Mouse (Mus musculus): ENCODE data around the gene Cetn4. TPM values are rescaled to one million over a fixed set of nuclear protein-coding genes. Genes with fewer than 3 reads are reported as not detected.

Cetn4 gene
- polyA plus RNA-seq (2014; fragmentation: Nextera tagmentation; extraction: Ambion mirVana) = 1.3 and 2.1 TPM in 2 replicates

GRCm38 (mm10) chr3:37312370-37312941 is at the start of gene Cetn4, which contains the start of gene Bbs12:
Gene Cetn4, minus strand, starts transcription at chr3:37312708.
Gene Bbs12, plus strand, starts transcription at chr3:37312554.
- Histone ChIP-seq H3K4me3 (ENCODE audit: low read depth, low read length) (peak within 1 kb of the TSS; percentile 52), H3K36me3 (ENCODE audit: control insufficient read depth, insufficient read depth, low read length) (no peaks in the 10 kb centered on the region), H3K4me1 (ENCODE audit: control insufficient read depth, insufficient read depth, low read length) (no peaks in the 10 kb centered on the region; the same call in 1 of the 2 replicates), H3K9me3 (ENCODE audit: control insufficient read depth, low read length) (no peaks in the 10 kb centered on the region), H3K9ac (ENCODE audit: low read length) (peak within 1 kb of the TSS; percentile 67), H3K4me2 (ENCODE audit: low read depth) (peak within 1 kb of the TSS; percentile 50), H3K27ac (ENCODE audit: low read depth, low read length) (no peak within 1 kb of the TSS), H3K27me3 (ENCODE audit: control insufficient read depth, insufficient read depth, low read length) (no peaks in the 10 kb centered on the region)
- under 1% methylated on average over 54 of the region's 54 CpGs for WGBS
- DNase-seq (ENCODE audit: low spot score) (peak; percentile 98), ATAC-seq (ENCODE audit: insufficient read depth, low FRiP score, low TSS enrichment) (peak; percentile 99)

GRCm38 (mm10) chr3:37360729-37361128 is 48.2 kb upstream of the Cetn4 start:
- no peaks in the 10 kb centered on the region for H3K4me1 ChIP-seq (ENCODE audit: control insufficient read depth, insufficient read depth, low read length)
- H3K36me3 ChIP-seq (ENCODE audit: control insufficient read depth, insufficient read depth, low read length) = no peaks in the 10 kb centered on the region
- WGBS = 84% methylated on average over 9 of the region's 9 CpGs
- no peak overlapping the region for H3K4me3 ChIP-seq (ENCODE audit: low read depth, low read length)
- H3K4me2 ChIP-seq (ENCODE audit: low read depth) = no peak overlapping the region
- no peak overlapping the region for H3K27ac ChIP-seq (ENCODE audit: low read depth, low read length)
- DNase-seq (ENCODE audit: low spot score) (no peak), ATAC-seq (ENCODE audit: insufficient read depth, low FRiP score, low TSS enrichment) (no peak)
- no peak overlapping the region for H3K9ac ChIP-seq (ENCODE audit: low read length)
- no peaks in the 10 kb centered on the region for H3K9me3 ChIP-seq (ENCODE audit: control insufficient read depth, low read length)
- H3K27me3 ChIP-seq (ENCODE audit: control insufficient read depth, insufficient read depth, low read length) = no peaks in the 10 kb centered on the region

- Histone ChIP-seq H3K4me3 (ENCODE audit: low read depth, low read length) (no peak overlapping the region), H3K9me3 (ENCODE audit: control insufficient read depth, low read length) (no peaks in the 10 kb centered on the region), H3K9ac (ENCODE audit: low read length) (no peak overlapping the region), H3K36me3 (ENCODE audit: control insufficient read depth, insufficient read depth, low read length) (no peaks in the 10 kb centered on the region), H3K27me3 (ENCODE audit: control insufficient read depth, insufficient read depth, low read length) (no peaks in the 10 kb centered on the region), H3K4me2 (ENCODE audit: low read depth) (no peak overlapping the region), H3K27ac (ENCODE audit: low read depth, low read length) (no peak overlapping the region), H3K4me1 (ENCODE audit: control insufficient read depth, insufficient read depth, low read length) (no peaks in the 10 kb centered on the region)
- ATAC-seq (ENCODE audit: insufficient read depth, low FRiP score, low TSS enrichment) (no peak), DNase-seq (ENCODE audit: low spot score) (no peak)
- WGBS = 81% methylated on average over 1 of the region's 1 CpGs
Measured at GRCm38 (mm10) chr3:37354737-37355136, 42.2 kb upstream of the Cetn4 start.

GRCm38 (mm10) chr3:37353951-37354481 is 41.5 kb upstream of the Cetn4 start:
- H3K4me3 ChIP-seq (ENCODE audit: low read depth, low read length) = no peak overlapping the region
- H3K4me1 ChIP-seq (ENCODE audit: control insufficient read depth, insufficient read depth, low read length) = 0 out of 2 replicates have a peak, but pooled peaks cover 1% of the 10 kb centered on the region
- H3K36me3 ChIP-seq (ENCODE audit: control insufficient read depth, insufficient read depth, low read length) = no peaks in the 10 kb centered on the region
- no peak overlapping the region for H3K4me2 ChIP-seq (ENCODE audit: low read depth)
- peaks cover 7% of the 10 kb centered on the region for H3K27me3 ChIP-seq (ENCODE audit: control insufficient read depth, insufficient read depth, low read length)
- DNase-seq (ENCODE audit: low spot score) (no peak), ATAC-seq (ENCODE audit: insufficient read depth, low FRiP score, low TSS enrichment) (no peak)
- no peak overlapping the region for H3K27ac ChIP-seq (ENCODE audit: low read depth, low read length)
- H3K9ac ChIP-seq (ENCODE audit: low read length) = no peak overlapping the region
- WGBS = 86% methylated on average over 10 of the region's 10 CpGs
- no peaks in the 10 kb centered on the region for H3K9me3 ChIP-seq (ENCODE audit: control insufficient read depth, low read length)

GRCm38 (mm10) chr3:37350386-37350785 is 37.9 kb upstream of the Cetn4 start:
- no peaks in the 10 kb centered on the region for H3K36me3 ChIP-seq (ENCODE audit: control insufficient read depth, insufficient read depth, low read length)
- H3K27me3 ChIP-seq (ENCODE audit: control insufficient read depth, insufficient read depth, low read length) = peaks cover 13% of the 10 kb centered on the region
- no peak for ATAC-seq (ENCODE audit: insufficient read depth, low FRiP score, low TSS enrichment)
- no peak overlapping the region for H3K4me3 ChIP-seq (ENCODE audit: low read depth, low read length)
- no peak for DNase-seq (ENCODE audit: low spot score)
- no peak overlapping the region for H3K27ac ChIP-seq (ENCODE audit: low read depth, low read length)
- no peaks in the 10 kb centered on the region for H3K9me3 ChIP-seq (ENCODE audit: control insufficient read depth, low read length)
- H3K9ac ChIP-seq (ENCODE audit: low read length) = no peak overlapping the region
- H3K4me2 ChIP-seq (ENCODE audit: low read depth) = no peak overlapping the region
- WGBS = 68% methylated on average over 7 of the region's 7 CpGs
- H3K4me1 ChIP-seq (ENCODE audit: control insufficient read depth, insufficient read depth, low read length) = 0 out of 2 replicates have a peak, but pooled peaks cover 3% of the 10 kb centered on the region

GRCm38 (mm10) chr3:37349166-37349548 is 36.6 kb upstream of the Cetn4 start:
- DNase-seq (ENCODE audit: low spot score) = no peak
- Histone ChIP-seq H3K27ac (ENCODE audit: low read depth, low read length) (no peak overlapping the region), H3K27me3 (ENCODE audit: control insufficient read depth, insufficient read depth, low read length) (peaks cover 13% of the 10 kb centered on the region), H3K9me3 (ENCODE audit: control insufficient read depth, low read length) (no peaks in the 10 kb centered on the region), H3K4me3 (ENCODE audit: low read depth, low read length) (peak overlapping the region; percentile 52), H3K4me1 (ENCODE audit: control insufficient read depth, insufficient read depth, low read length) (0 out of 2 replicates have a peak, but pooled peaks cover 3% of the 10 kb centered on the region), H3K36me3 (ENCODE audit: control insufficient read depth, insufficient read depth, low read length) (no peaks in the 10 kb centered on the region), H3K9ac (ENCODE audit: low read length) (peak overlapping the region; percentile 62; the same call in 1 of the 2 replicates), H3K4me2 (ENCODE audit: low read depth) (peak overlapping the region; percentile 94)
- ATAC-seq (ENCODE audit: insufficient read depth, low FRiP score, low TSS enrichment) = no peak
- 5% methylated on average over 8 of the region's 8 CpGs for WGBS

GRCm38 (mm10) chr3:37348221-37349165 is 36.0 kb upstream of the Cetn4 start, which contains the start of gene Fgf2:
Gene Fgf2, plus strand, starts transcription at chr3:37348346.
- H3K4me2 ChIP-seq (ENCODE audit: low read depth) = peak within 1 kb of the TSS; percentile 94
- under 1% methylated on average over 69 of the region's 75 CpGs for WGBS
- DNase-seq (ENCODE audit: low spot score) (peak; percentile 38), ATAC-seq (ENCODE audit: insufficient read depth, low FRiP score, low TSS enrichment) (peak; percentile 65)
- no peaks in the 10 kb centered on the region for H3K36me3 ChIP-seq (ENCODE audit: control insufficient read depth, insufficient read depth, low read length)
- H3K9ac ChIP-seq (ENCODE audit: low read length) = peak within 1 kb of the TSS; percentile 62
- H3K4me1 ChIP-seq (ENCODE audit: control insufficient read depth, insufficient read depth, low read length) = 0 out of 2 replicates have a peak, but pooled peaks cover 3% of the 10 kb centered on the region
- peak within 1 kb of the TSS; percentile 52 for H3K4me3 ChIP-seq (ENCODE audit: low read depth, low read length)
- peaks cover 13% of the 10 kb centered on the region for H3K27me3 ChIP-seq (ENCODE audit: control insufficient read depth, insufficient read depth, low read length)
- H3K9me3 ChIP-seq (ENCODE audit: control insufficient read depth, low read length) = no peaks in the 10 kb centered on the region
- H3K27ac ChIP-seq (ENCODE audit: low read depth, low read length) = no peak within 1 kb of the TSS

- Histone ChIP-seq H3K9ac (ENCODE audit: low read length) (no peak overlapping the region; the same call in 1 of the 2 replicates), H3K4me1 (ENCODE audit: control insufficient read depth, insufficient read depth, low read length) (0 out of 2 replicates have a peak, but pooled peaks cover 3% of the 10 kb centered on the region), H3K4me2 (ENCODE audit: low read depth) (peak overlapping the region; percentile 94), H3K9me3 (ENCODE audit: control insufficient read depth, low read length) (no peaks in the 10 kb centered on the region), H3K36me3 (ENCODE audit: control insufficient read depth, insufficient read depth, low read length) (no peaks in the 10 kb centered on the region), H3K27ac (ENCODE audit: low read depth, low read length) (no peak overlapping the region), H3K4me3 (ENCODE audit: low read depth, low read length) (no peak overlapping the region), H3K27me3 (ENCODE audit: control insufficient read depth, insufficient read depth, low read length) (peaks cover 13% of the 10 kb centered on the region)
- DNase-seq (ENCODE audit: low spot score) = no peak
- 30% methylated on average over 9 of the region's 9 CpGs for whole genome bisulfite sequencing
- no peak for ATAC-seq (ENCODE audit: insufficient read depth, low FRiP score, low TSS enrichment)
Measured at GRCm38 (mm10) chr3:37347671-37348070, 35.2 kb upstream of the Cetn4 start.

Measured in neural tube, embryonic 11.5 days (tissue).